Mouse (Mus musculus): ENCODE data around the gene Ndufs2. TPM values are rescaled to one million over a fixed set of nuclear protein-coding genes. Genes with fewer than 3 reads are reported as not detected.

Gene Ndufs2
- polyA plus RNA-seq, 1 experiment from 2014 or later: 244 TPM

- ATAC-seq (ENCODE audit: insufficient read depth) (no peak), DNase-seq (peak; percentile 28)
- H3K4me3 ChIP-seq (ENCODE audit: low read depth, low read length): peak overlapping the region; percentile 35
- 54% methylated on average over 17 of the region's 17 CpGs for WGBS
- H3K9ac ChIP-seq: peak overlapping the region; percentile 49; the same call in 1 of the 2 replicates
- peak overlapping the region; percentile 66 for H3K4me2 ChIP-seq
- H3K9me3 ChIP-seq (ENCODE audit: low read depth, low read length): no peaks in the 10 kb centered on the region
- peaks cover 9% of the 10 kb centered on the region; the same call in 1 of the 2 replicates for H3K36me3 ChIP-seq (ENCODE audit: insufficient read depth)
- peaks cover 25% of the 10 kb centered on the region for H3K4me1 ChIP-seq (ENCODE audit: insufficient read depth)
- peak overlapping the region; percentile 86 for H3K27ac ChIP-seq (ENCODE audit: low read depth)
- no peaks in the 10 kb centered on the region for H3K27me3 ChIP-seq (ENCODE audit: insufficient read depth, low read length)
- no peak for TF ChIP-seq CTCF (IDR thresholded peaks at IDR 0.05; ENCODE audit: low read depth)
Measured at GRCm38 (mm10) chr1:171252415-171252814, 1.2 kb upstream of the Ndufs2 start.

DNA sequence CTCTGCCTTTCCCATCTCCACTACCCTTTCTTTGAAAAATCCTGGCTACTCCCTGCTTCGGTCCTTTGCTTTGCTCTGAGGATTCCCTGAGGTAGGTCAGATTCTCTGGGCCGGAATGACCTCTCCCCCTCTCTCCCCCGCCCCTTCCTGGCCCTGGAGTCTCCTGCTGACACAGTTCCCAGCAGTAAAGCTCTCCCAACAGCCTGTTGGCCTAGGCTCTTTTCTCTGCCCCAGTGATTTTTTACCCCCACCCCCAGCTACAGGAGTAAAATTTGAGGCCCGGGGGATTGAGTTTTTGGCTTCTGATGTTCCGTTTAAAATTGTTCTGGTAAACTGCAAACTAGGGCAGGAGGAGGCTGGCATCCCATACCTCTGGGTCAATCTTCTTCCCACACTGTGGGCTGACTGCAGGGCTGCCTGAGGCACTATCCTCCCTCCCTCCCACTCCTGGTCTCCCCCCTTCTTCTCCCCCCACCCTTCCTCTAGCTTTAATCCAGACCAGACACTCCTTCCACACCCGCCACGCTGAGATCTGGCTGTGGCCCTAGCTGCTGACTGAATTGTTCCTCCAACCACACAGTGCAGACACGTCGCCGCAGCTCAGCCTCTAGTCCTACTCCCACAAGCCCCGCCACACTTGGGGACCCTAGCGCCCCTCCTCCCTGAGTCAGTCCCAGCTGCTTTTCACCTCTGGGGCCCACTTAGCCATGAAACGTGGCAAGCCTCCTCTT is 571 bp upstream of the Ndufs2 start:
- WGBS: 11% methylated on average over 13 of the region's 13 CpGs
- peaks cover 25% of the 10 kb centered on the region for H3K4me1 ChIP-seq (ENCODE audit: insufficient read depth)
- ATAC-seq (ENCODE audit: insufficient read depth) (peak; percentile 21), DNase-seq (peak; percentile 65)
- no peak for TF ChIP-seq CTCF (IDR thresholded peaks at IDR 0.05; ENCODE audit: low read depth)
- peaks cover 9% of the 10 kb centered on the region; the same call in 1 of the 2 replicates for H3K36me3 ChIP-seq (ENCODE audit: insufficient read depth)
- H3K9ac ChIP-seq: peak overlapping the region; percentile 49; the same call in 1 of the 2 replicates
- H3K9me3 ChIP-seq (ENCODE audit: low read depth, low read length): no peaks in the 10 kb centered on the region
- peak overlapping the region; percentile 66 for H3K4me2 ChIP-seq
- H3K27ac ChIP-seq (ENCODE audit: low read depth): peak overlapping the region; percentile 86
- H3K27me3 ChIP-seq (ENCODE audit: insufficient read depth, low read length): no peaks in the 10 kb centered on the region
- peak overlapping the region; percentile 35 for H3K4me3 ChIP-seq (ENCODE audit: low read depth, low read length)

DNA sequence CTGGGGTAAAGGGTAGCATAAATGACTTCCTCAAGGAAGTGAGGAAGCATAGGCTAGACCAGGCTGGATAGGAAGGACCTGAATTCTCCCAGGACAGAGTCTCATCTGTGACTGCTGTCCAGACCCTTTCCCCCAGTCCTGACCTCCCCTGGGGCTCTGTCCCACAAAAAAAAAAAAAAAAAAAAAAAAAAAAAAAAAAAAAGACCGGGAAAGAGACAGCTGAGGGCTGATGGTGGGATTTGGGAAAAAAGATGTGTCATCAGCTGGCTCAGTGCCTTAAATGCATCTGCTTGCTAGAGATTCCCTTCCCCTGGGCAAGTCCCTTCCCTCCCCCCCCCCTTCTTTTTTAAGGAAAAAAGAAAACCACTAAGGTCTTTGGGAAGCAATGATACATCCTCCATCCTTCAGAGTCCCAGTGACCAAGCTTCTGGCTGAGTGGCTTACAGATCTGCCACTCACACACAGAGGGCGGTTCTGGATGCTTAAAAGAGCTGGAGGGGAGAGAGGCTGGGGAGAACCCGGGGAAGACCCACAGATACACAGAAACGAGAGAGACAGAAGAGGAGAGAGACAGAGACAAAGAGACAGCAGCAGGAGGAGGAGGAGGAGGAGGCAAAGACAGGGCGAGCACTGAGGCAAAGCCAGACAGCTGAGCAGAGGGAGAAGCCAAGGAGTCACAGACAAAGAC is 1.1 kb downstream of the Ndufs2 start, which contains the start of gene Adamts4:
Adamts4 (plus strand) TSS at position 509 of the 688 bp plus-strand sequence.
- peak; percentile 21; the same call in 1 of the 2 replicates for ATAC-seq (ENCODE audit: insufficient read depth)

GRCm38 (mm10) chr1:171248386-171249226 is 2.6 kb downstream of the Ndufs2 start:
- 39% methylated on average over 3 of the region's 3 CpGs for WGBS

More for the DNA sequence above, 1.1 kb downstream of the Ndufs2 start, which contains the start of gene Adamts4:
- WGBS: 22% methylated on average over 5 of the region's 5 CpGs
- Histone ChIP-seq H3K4me3 (ENCODE audit: low read depth, low read length) (peak within 1 kb of the TSS; percentile 35), H3K9ac (peak within 1 kb of the TSS; percentile 30), H3K27me3 (ENCODE audit: insufficient read depth, low read length) (no peaks in the 10 kb centered on the region), H3K4me1 (ENCODE audit: insufficient read depth) (peaks cover 25% of the 10 kb centered on the region), H3K27ac (ENCODE audit: low read depth) (peak within 1 kb of the TSS; percentile 86), H3K4me2 (peak within 1 kb of the TSS; percentile 66), H3K9me3 (ENCODE audit: low read depth, low read length) (no peaks in the 10 kb centered on the region), H3K36me3 (ENCODE audit: insufficient read depth) (peaks cover 13% of the 10 kb centered on the region)
- TF ChIP-seq CTCF (IDR thresholded peaks at IDR 0.05; ENCODE audit: low read depth): no peak
- peak; percentile 79 for DNase-seq

DNA sequence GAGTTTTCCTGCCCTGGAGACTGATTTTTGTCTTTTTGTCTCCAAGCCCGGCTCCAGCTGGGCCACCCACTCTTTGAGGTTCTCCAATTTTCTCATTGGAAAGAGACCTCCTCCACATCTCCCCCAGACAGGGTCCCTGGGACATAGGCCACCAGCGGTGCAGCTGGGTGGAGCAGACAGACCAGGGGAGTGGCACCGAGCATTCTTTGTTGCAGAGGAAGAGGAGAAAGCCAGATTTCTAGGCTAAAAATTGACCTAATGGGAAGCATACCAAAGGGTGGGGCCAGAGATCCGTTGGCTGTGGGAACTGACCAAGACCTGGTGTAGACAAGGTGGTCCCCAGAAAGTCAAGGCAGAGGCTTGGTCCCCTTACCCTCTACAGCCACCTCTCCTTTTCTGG is 3.3 kb downstream of the Ndufs2 start:
- H3K27ac ChIP-seq (ENCODE audit: low read depth): peak overlapping the region; percentile 96
- peak overlapping the region; percentile 75 for H3K4me3 ChIP-seq (ENCODE audit: low read depth, low read length)
- no peaks in the 10 kb centered on the region for H3K9me3 ChIP-seq (ENCODE audit: low read depth, low read length)
- DNase-seq (peak; percentile 25), ATAC-seq (ENCODE audit: insufficient read depth) (no peak)
- no peaks in the 10 kb centered on the region for H3K27me3 ChIP-seq (ENCODE audit: insufficient read depth, low read length)
- peaks cover 25% of the 10 kb centered on the region for H3K36me3 ChIP-seq (ENCODE audit: insufficient read depth)
- TF ChIP-seq CTCF (IDR thresholded peaks at IDR 0.05; ENCODE audit: low read depth): no peak
- peak overlapping the region; percentile 70 for H3K4me2 ChIP-seq
- 27% methylated on average over 4 of the region's 4 CpGs for WGBS
- peak overlapping the region; percentile 55; the same call in 1 of the 2 replicates for H3K9ac ChIP-seq
- H3K4me1 ChIP-seq (ENCODE audit: insufficient read depth): peaks cover 25% of the 10 kb centered on the region

More at GRCm38 (mm10) chr1:171248386-171249226, 2.6 kb downstream of the Ndufs2 start:
- H3K4me1 ChIP-seq (ENCODE audit: insufficient read depth): peaks cover 25% of the 10 kb centered on the region
- H3K4me2 ChIP-seq: peak overlapping the region; percentile 70
- H3K27me3 ChIP-seq (ENCODE audit: insufficient read depth, low read length): no peaks in the 10 kb centered on the region
- TF ChIP-seq CTCF (IDR thresholded peaks at IDR 0.05; ENCODE audit: low read depth): no peak
- H3K9me3 ChIP-seq (ENCODE audit: low read depth, low read length): no peaks in the 10 kb centered on the region
- H3K36me3 ChIP-seq (ENCODE audit: insufficient read depth): peaks cover 18% of the 10 kb centered on the region
- H3K9ac ChIP-seq: no peak overlapping the region
- ATAC-seq (ENCODE audit: insufficient read depth) (no peak), DNase-seq (peak; percentile 41)
- peak overlapping the region; percentile 96 for H3K27ac ChIP-seq (ENCODE audit: low read depth)
- H3K4me3 ChIP-seq (ENCODE audit: low read depth, low read length): no peak overlapping the region

GRCm38 (mm10) chr1:171247453-171247841 is 3.7 kb downstream of the Ndufs2 start:
- peak overlapping the region; percentile 55 for H3K9ac ChIP-seq
- H3K27ac ChIP-seq (ENCODE audit: low read depth): peak overlapping the region; percentile 96
- no peaks in the 10 kb centered on the region for H3K9me3 ChIP-seq (ENCODE audit: low read depth, low read length)
- H3K4me2 ChIP-seq: peak overlapping the region; percentile 70
- ATAC-seq (ENCODE audit: insufficient read depth): peak; percentile 3; the same call in 1 of the 2 replicates
- 10% methylated on average over 13 of the region's 13 CpGs for WGBS
- no peaks in the 10 kb centered on the region for H3K27me3 ChIP-seq (ENCODE audit: insufficient read depth, low read length)
- peaks cover 25% of the 10 kb centered on the region for H3K4me1 ChIP-seq (ENCODE audit: insufficient read depth)
- peak overlapping the region; percentile 75 for H3K4me3 ChIP-seq (ENCODE audit: low read depth, low read length)
- TF ChIP-seq CTCF (IDR thresholded peaks at IDR 0.05; ENCODE audit: low read depth): no peak
- peaks cover 29% of the 10 kb centered on the region for H3K36me3 ChIP-seq (ENCODE audit: insufficient read depth)
- DNase-seq: no peak
